Mouse (Mus musculus): ENCODE results near the gene H2-T24.

- TF ChIP-seq CTCF (conservative IDR thresholded peaks at IDR 0.05; ENCODE audit: low read length) (no peak), NANOG (IDR thresholded peaks at IDR 0.05; ENCODE audit: borderline replicate concordance, low read length) (no peak), POU5F1 (IDR thresholded peaks at IDR 0.05; ENCODE audit: borderline replicate concordance, low read length) (no peak)
Observed at GRCm38 (mm10) chr17:36000349-36000748, 20.0 kb downstream of the H2-T24 start.

Data from E14TG2a.4 (cell line).